Mouse (Mus musculus): ENCODE measurements at regions not wholly inside any gene's neighbourhood (a gene's known extent, or its start where the extent isn't known, plus 50 kb on each side); places are given as distances from the start of the nearest gene placed in this dataset.

- no peak for DNase-seq (ENCODE audit: low spot score in 2 of 2)
Measured at GRCm38 (mm10) chr2:9574196-9574595, 306.9 kb upstream of the 4930412O13Rik start.

GRCm38 (mm10) chr2:9574651-9575050 lies 306.4 kb upstream of the 4930412O13Rik start:
- intact Hi-C loops (cut with DNase I): no loop called here

More at GRCm38 (mm10) chr2:9574196-9574595, 306.9 kb upstream of the 4930412O13Rik start:
- intact Hi-C loops (cut with DNase I): no loop called here

GRCm38 (mm10) chr2:9577868-9578267 lies 303.2 kb upstream of the 4930412O13Rik start:
- intact Hi-C loops (cut with DNase I): no loop called here
- DNase-seq (ENCODE audit: low spot score in 2 of 2): no peak

More at GRCm38 (mm10) chr2:9574651-9575050, 306.4 kb upstream of the 4930412O13Rik start:
- no peak for DNase-seq (ENCODE audit: low spot score in 2 of 2)

GRCm38 (mm10) chr2:9587389-9587788 lies 293.7 kb upstream of the 4930412O13Rik start:
- intact Hi-C loops (cut with DNase I): no loop called here
- no peak for DNase-seq (ENCODE audit: low spot score in 2 of 2)

GRCm38 (mm10) chr2:9589200-9589599 lies 291.9 kb upstream of the 4930412O13Rik start:
- intact Hi-C loops (cut with DNase I): no loop called here
- no peak for DNase-seq (ENCODE audit: low spot score in 2 of 2)

- intact Hi-C loops (cut with DNase I): no loop called here
Measured at GRCm38 (mm10) chr2:9592531-9592930, 288.5 kb upstream of the 4930412O13Rik start.

GRCm38 (mm10) chr2:9593931-9594330 lies 287.1 kb upstream of the 4930412O13Rik start:
- DNase-seq (ENCODE audit: low spot score in 2 of 2): peak in 1 of 2 experiments; percentile 27
- intact Hi-C loops (cut with DNase I): no loop called here

More at GRCm38 (mm10) chr2:9592531-9592930, 288.5 kb upstream of the 4930412O13Rik start:
- DNase-seq (ENCODE audit: low spot score in 2 of 2): no peak

- DNase-seq (ENCODE audit: low spot score in 2 of 2): no peak
- intact Hi-C loops (cut with DNase I): no loop called here
Measured at GRCm38 (mm10) chr2:9595236-9595850, 285.7 kb upstream of the 4930412O13Rik start.

GRCm38 (mm10) chr2:9596135-9596534 lies 284.9 kb upstream of the 4930412O13Rik start:
- DNase-seq (ENCODE audit: low spot score in 2 of 2): no peak
- intact Hi-C loops (cut with DNase I): no loop called here

GRCm38 (mm10) chr2:9604984-9605383 lies 276.1 kb upstream of the 4930412O13Rik start:
- intact Hi-C loops (cut with DNase I): no loop called here

GRCm38 (mm10) chr2:9607547-9607946 lies 273.5 kb upstream of the 4930412O13Rik start:
- intact Hi-C loops (cut with DNase I): no loop called here
- peak in 1 of 2 experiments; percentile 69 for DNase-seq (ENCODE audit: low spot score in 2 of 2)

More at GRCm38 (mm10) chr2:9604984-9605383, 276.1 kb upstream of the 4930412O13Rik start:
- DNase-seq (ENCODE audit: low spot score in 2 of 2): no peak

- no peak for DNase-seq (ENCODE audit: low spot score in 2 of 2)
- intact Hi-C loops (cut with DNase I): no loop called here
Measured at GRCm38 (mm10) chr2:9614415-9614814, 266.6 kb upstream of the 4930412O13Rik start.

GRCm38 (mm10) chr2:9616292-9616691 lies 264.8 kb upstream of the 4930412O13Rik start:
- peak in 1 of 2 experiments; percentile 21 for DNase-seq (ENCODE audit: low spot score in 2 of 2)
- intact Hi-C loops (cut with DNase I): no loop called here

GRCm38 (mm10) chr2:9620303-9621244 lies 260.5 kb upstream of the 4930412O13Rik start:
- DNase-seq (ENCODE audit: low spot score in 2 of 2): peak; percentile 73 to 88
- intact Hi-C loops (cut with DNase I): no loop called here

- intact Hi-C loops (cut with DNase I): no loop called here
- no peak for DNase-seq (ENCODE audit: low spot score in 2 of 2)
Measured at GRCm38 (mm10) chr2:9623702-9624101, 257.4 kb upstream of the 4930412O13Rik start.

- intact Hi-C loops (cut with DNase I): no loop called here
- no peak for DNase-seq (ENCODE audit: low spot score in 2 of 2)
Measured at GRCm38 (mm10) chr2:9628026-9628425, 253.0 kb upstream of the 4930412O13Rik start.

GRCm38 (mm10) chr2:9632719-9633446 lies 248.2 kb upstream of the 4930412O13Rik start:
- DNase-seq (ENCODE audit: low spot score in 2 of 2): no peak
- intact Hi-C loops (cut with DNase I): no loop called here

GRCm38 (mm10) chr2:9639262-9639661 lies 241.8 kb upstream of the 4930412O13Rik start:
- intact Hi-C loops (cut with DNase I): no loop called here
- no peak for DNase-seq (ENCODE audit: low spot score in 2 of 2)

- intact Hi-C loops (cut with DNase I): no loop called here
- no peak for DNase-seq (ENCODE audit: low spot score in 2 of 2)
Measured at GRCm38 (mm10) chr2:9641629-9642028, 239.4 kb upstream of the 4930412O13Rik start.

GRCm38 (mm10) chr2:9642411-9642810 lies 238.6 kb upstream of the 4930412O13Rik start:
- intact Hi-C loops (cut with DNase I): no loop called here
- no peak for DNase-seq (ENCODE audit: low spot score in 2 of 2)
